Mouse (Mus musculus): Measurements from ENCODE around the gene Slc9a9. TPM values are rescaled to one million over a fixed set of nuclear protein-coding genes. Genes with fewer than 3 reads are reported as not detected.

Slc9a9 gene
- total RNA-seq, 2 experiments from 2014 or later: 2.6 to 5.0 TPM

GRCm38 (mm10) chr9:95180569-95180968, 510.9 kb downstream of the Slc9a9 start:
- intact Hi-C loops (cut with DNase I): loop anchor here (10.0 kb wide), 1 partner anchor 224 kb away; the partner anchor contains the start of gene Chst2
- no peak for DNase-seq

GRCm38 (mm10) chr9:95181241-95182043, 511.7 kb downstream of the Slc9a9 start:
- intact Hi-C loops (cut with DNase I): loop anchor here (10.0 kb wide), 1 partner anchor 223 kb away; the partner anchor contains the start of gene Chst2
- no peak for DNase-seq

GRCm38 (mm10) chr9:95182272-95182671, 512.6 kb downstream of the Slc9a9 start:
- DNase-seq: no peak
- intact Hi-C loops (cut with DNase I): loop anchor here (10.0 kb wide), 1 partner anchor 223 kb away; the partner anchor contains the start of gene Chst2

- no peak for DNase-seq
- intact Hi-C loops (cut with DNase I): loop anchor here (10.0 kb wide), 1 partner anchor 220 kb away; the partner anchor contains the start of gene Chst2
These were observed 514.7 kb downstream of the Slc9a9 start for GRCm38 (mm10) chr9:95184453-95184852.

GRCm38 (mm10) chr9:95185840-95186239, 516.1 kb downstream of the Slc9a9 start:
- intact Hi-C loops (cut with DNase I): loop anchor here (10.0 kb wide), 1 partner anchor 219 kb away; the partner anchor contains the start of gene Chst2
- no peak for DNase-seq

- peak in 1 of 2 experiments; percentile 25 for DNase-seq
- intact Hi-C loops (cut with DNase I): loop anchor here (10.0 kb wide), 1 partner anchor 218 kb away; the partner anchor contains the start of gene Chst2
These were observed 516.9 kb downstream of the Slc9a9 start for GRCm38 (mm10) chr9:95186386-95187289.

- intact Hi-C loops (cut with DNase I): loop anchor here (10.0 kb wide), 1 partner anchor 216 kb away; the partner anchor contains the start of gene Chst2
- peak; percentile 52 to 68 for DNase-seq
These were observed 518.9 kb downstream of the Slc9a9 start for GRCm38 (mm10) chr9:95188362-95189217.

GRCm38 (mm10) chr9:95189218-95189605, 519.5 kb downstream of the Slc9a9 start:
- intact Hi-C loops (cut with DNase I): loop anchor here (10.0 kb wide), 1 partner anchor 216 kb away; the partner anchor contains the start of gene Chst2
- DNase-seq: no peak

GRCm38 (mm10) chr9:95191442-95191841, 521.7 kb downstream of the Slc9a9 start:
- intact Hi-C loops (cut with DNase I): no loop called here
- no peak for DNase-seq

GRCm38 (mm10) chr9:95192901-95193532, 523.3 kb downstream of the Slc9a9 start:
- DNase-seq: no peak
- intact Hi-C loops (cut with DNase I): no loop called here

- intact Hi-C loops (cut with DNase I): no loop called here
- no peak for DNase-seq
These were observed 524.0 kb downstream of the Slc9a9 start for GRCm38 (mm10) chr9:95193672-95194071.

- intact Hi-C loops (cut with DNase I): no loop called here
- DNase-seq: peak; percentile 42 to 49
These were observed 524.4 kb downstream of the Slc9a9 start for GRCm38 (mm10) chr9:95194158-95194557.

- intact Hi-C loops (cut with DNase I): no loop called here
- no peak for DNase-seq
These were observed 538.0 kb downstream of the Slc9a9 start for GRCm38 (mm10) chr9:95207661-95208060.

- intact Hi-C loops (cut with DNase I): no loop called here
- DNase-seq: no peak
These were observed 539.0 kb downstream of the Slc9a9 start for GRCm38 (mm10) chr9:95208681-95209080.

GRCm38 (mm10) chr9:95220009-95220408, 550.3 kb downstream of the Slc9a9 start:
- intact Hi-C loops (cut with DNase I): no loop called here
- DNase-seq: no peak

- intact Hi-C loops (cut with DNase I): no loop called here
- DNase-seq: no peak
These were observed 551.6 kb downstream of the Slc9a9 start for GRCm38 (mm10) chr9:95221310-95221709.

- intact Hi-C loops (cut with DNase I): no loop called here
These were observed 557.3 kb downstream of the Slc9a9 start for GRCm38 (mm10) chr9:95226986-95227385.

GRCm38 (mm10) chr9:95228123-95228522, 558.4 kb downstream of the Slc9a9 start:
- intact Hi-C loops (cut with DNase I): no loop called here
- no peak for DNase-seq

More at GRCm38 (mm10) chr9:95226986-95227385, 557.3 kb downstream of the Slc9a9 start:
- no peak for DNase-seq

- intact Hi-C loops (cut with DNase I): no loop called here
These were observed 559.4 kb downstream of the Slc9a9 start for GRCm38 (mm10) chr9:95229147-95229546.

More at GRCm38 (mm10) chr9:95229147-95229546, 559.4 kb downstream of the Slc9a9 start:
- DNase-seq: no peak

Measured in heart, postnatal 14 days (tissue).